Mouse (Mus musculus): ENCODE results near the gene En1. TPM values are rescaled to one million over a fixed set of nuclear protein-coding genes. Genes with fewer than 3 reads are reported as not detected.

En1 gene
- polyA plus RNA-seq, 1 experiment from 2014 or later: not detected

- 2% methylated on average over 32 of the region's 32 CpGs for WGBS (ENCODE audit: insufficient replicate concordance)
- Histone ChIP-seq H3K9me3 (replicated peaks) (no peaks in the 10 kb centered on the region), H3K27me3 (peaks cover 99% of the 10 kb centered on the region)
Observed at GRCm38 (mm10) chr1:120613461-120614306, 11.5 kb downstream of the En1 start.

GRCm38 (mm10) chr1:120614307-120615100, 12.3 kb downstream of the En1 start:
- Histone ChIP-seq H3K9me3 (replicated peaks) (no peaks in the 10 kb centered on the region), H3K9ac (no peak overlapping the region), H3K4me1 (replicated peaks) (no peaks in the 10 kb centered on the region; the same call in 1 of the 2 replicates), H3K4me3 (replicated peaks) (no peak overlapping the region), H3K4me2 (no peak overlapping the region), H3K27ac (replicated peaks) (no peak overlapping the region), H3K27me3 (peaks cover 97% of the 10 kb centered on the region), H3K36me3 (replicated peaks) (no peaks in the 10 kb centered on the region)
- 3% methylated on average over 30 of the region's 30 CpGs for WGBS (ENCODE audit: insufficient replicate concordance)
- no peak for ATAC-seq (ENCODE audit: insufficient read depth)

More at GRCm38 (mm10) chr1:120613461-120614306, 11.5 kb downstream of the En1 start:
- H3K36me3 ChIP-seq (replicated peaks): no peaks in the 10 kb centered on the region
- H3K27ac ChIP-seq (replicated peaks): no peak overlapping the region
- H3K4me2 ChIP-seq: no peak overlapping the region
- no peaks in the 10 kb centered on the region; the same call in 1 of the 2 replicates for H3K4me1 ChIP-seq (replicated peaks)
- H3K4me3 ChIP-seq (replicated peaks): no peak overlapping the region
- no peak overlapping the region for H3K9ac ChIP-seq
- no peak for ATAC-seq (ENCODE audit: insufficient read depth)

GRCm38 (mm10) chr1:120615521-120615920, 13.3 kb downstream of the En1 start:
- Histone ChIP-seq H3K9me3 (replicated peaks) (no peaks in the 10 kb centered on the region), H3K27me3 (peaks cover 96% of the 10 kb centered on the region), H3K27ac (replicated peaks) (no peak overlapping the region), H3K9ac (no peak overlapping the region), H3K4me3 (replicated peaks) (no peak overlapping the region), H3K36me3 (replicated peaks) (no peaks in the 10 kb centered on the region), H3K4me1 (replicated peaks) (no peaks in the 10 kb centered on the region; the same call in 1 of the 2 replicates), H3K4me2 (no peak overlapping the region)
- ATAC-seq (ENCODE audit: insufficient read depth): no peak
- 7% methylated on average over 4 of the region's 4 CpGs for WGBS (ENCODE audit: insufficient replicate concordance)

GRCm38 (mm10) chr1:120615927-120616326, 13.7 kb downstream of the En1 start:
- no peak for ATAC-seq (ENCODE audit: insufficient read depth)
- Histone ChIP-seq H3K27ac (replicated peaks) (no peak overlapping the region), H3K4me1 (replicated peaks) (no peaks in the 10 kb centered on the region; the same call in 1 of the 2 replicates), H3K9ac (no peak overlapping the region), H3K27me3 (peaks cover 92% of the 10 kb centered on the region), H3K9me3 (replicated peaks) (no peaks in the 10 kb centered on the region), H3K4me3 (replicated peaks) (no peak overlapping the region), H3K4me2 (no peak overlapping the region), H3K36me3 (replicated peaks) (no peaks in the 10 kb centered on the region)
- WGBS (ENCODE audit: insufficient replicate concordance): 4% methylated on average over 9 of the region's 9 CpGs

- H3K27ac ChIP-seq (replicated peaks): no peak overlapping the region
- ATAC-seq (ENCODE audit: insufficient read depth): no peak
- H3K4me3 ChIP-seq (replicated peaks): no peak overlapping the region
- no peak overlapping the region for H3K9ac ChIP-seq
- H3K4me1 ChIP-seq (replicated peaks): no peaks in the 10 kb centered on the region
- no peak overlapping the region for H3K4me2 ChIP-seq
- no peaks in the 10 kb centered on the region for H3K36me3 ChIP-seq (replicated peaks)
- H3K9me3 ChIP-seq (replicated peaks): no peaks in the 10 kb centered on the region
- 28% methylated on average over 5 of the region's 5 CpGs for WGBS (ENCODE audit: insufficient replicate concordance)
- peaks cover 53% of the 10 kb centered on the region for H3K27me3 ChIP-seq
Observed at GRCm38 (mm10) chr1:120621383-120621782, 19.2 kb downstream of the En1 start.

GRCm38 (mm10) chr1:120626930-120627621, 24.9 kb downstream of the En1 start:
- Histone ChIP-seq H3K27ac (replicated peaks) (no peak overlapping the region), H3K9me3 (replicated peaks) (no peaks in the 10 kb centered on the region), H3K9ac (no peak overlapping the region), H3K36me3 (replicated peaks) (no peaks in the 10 kb centered on the region), H3K4me1 (replicated peaks) (no peaks in the 10 kb centered on the region), H3K4me2 (no peak overlapping the region), H3K27me3 (peaks cover 12% of the 10 kb centered on the region), H3K4me3 (replicated peaks) (no peak overlapping the region)
- 43% methylated on average over 11 of the region's 11 CpGs for WGBS (ENCODE audit: insufficient replicate concordance)
- no peak for ATAC-seq (ENCODE audit: insufficient read depth)

- Histone ChIP-seq H3K9me3 (replicated peaks) (no peaks in the 10 kb centered on the region), H3K27ac (replicated peaks) (no peak overlapping the region), H3K4me2 (no peak overlapping the region), H3K4me3 (replicated peaks) (no peak overlapping the region), H3K4me1 (replicated peaks) (no peaks in the 10 kb centered on the region), H3K9ac (no peak overlapping the region), H3K36me3 (replicated peaks) (no peaks in the 10 kb centered on the region), H3K27me3 (peaks cover 12% of the 10 kb centered on the region)
- ATAC-seq (ENCODE audit: insufficient read depth): no peak
- 66% methylated on average over 4 of the region's 4 CpGs for WGBS (ENCODE audit: insufficient replicate concordance)
Observed at GRCm38 (mm10) chr1:120627622-120628001, 25.4 kb downstream of the En1 start.

GRCm38 (mm10) chr1:120628821-120629220, 26.6 kb downstream of the En1 start:
- Histone ChIP-seq H3K27me3 (peaks cover 12% of the 10 kb centered on the region), H3K4me2 (no peak overlapping the region), H3K4me3 (replicated peaks) (no peak overlapping the region), H3K27ac (replicated peaks) (no peak overlapping the region), H3K9ac (no peak overlapping the region), H3K9me3 (replicated peaks) (no peaks in the 10 kb centered on the region), H3K36me3 (replicated peaks) (no peaks in the 10 kb centered on the region), H3K4me1 (replicated peaks) (no peaks in the 10 kb centered on the region)
- no peak for ATAC-seq (ENCODE audit: insufficient read depth)
- 40% methylated on average over 9 of the region's 9 CpGs for WGBS (ENCODE audit: insufficient replicate concordance)

- Histone ChIP-seq H3K9me3 (replicated peaks) (no peaks in the 10 kb centered on the region), H3K36me3 (replicated peaks) (no peaks in the 10 kb centered on the region), H3K27ac (replicated peaks) (no peak overlapping the region), H3K4me2 (no peak overlapping the region), H3K9ac (no peak overlapping the region), H3K4me3 (replicated peaks) (no peak overlapping the region), H3K4me1 (replicated peaks) (no peaks in the 10 kb centered on the region), H3K27me3 (no peaks in the 10 kb centered on the region)
- 43% methylated on average over 10 of the region's 10 CpGs for WGBS (ENCODE audit: insufficient replicate concordance)
- no peak for ATAC-seq (ENCODE audit: insufficient read depth)
Observed at GRCm38 (mm10) chr1:120643380-120643779, 41.2 kb downstream of the En1 start.

GRCm38 (mm10) chr1:120643848-120644711, 41.9 kb downstream of the En1 start:
- no peak overlapping the region for H3K4me2 ChIP-seq
- WGBS (ENCODE audit: insufficient replicate concordance): 42% methylated on average over 13 of the region's 13 CpGs
- no peak overlapping the region for H3K9ac ChIP-seq
- H3K4me1 ChIP-seq (replicated peaks): no peaks in the 10 kb centered on the region
- H3K36me3 ChIP-seq (replicated peaks): no peaks in the 10 kb centered on the region
- no peaks in the 10 kb centered on the region for H3K27me3 ChIP-seq
- H3K4me3 ChIP-seq (replicated peaks): no peak overlapping the region
- no peak for ATAC-seq (ENCODE audit: insufficient read depth)
- no peaks in the 10 kb centered on the region for H3K9me3 ChIP-seq (replicated peaks)
- H3K27ac ChIP-seq (replicated peaks): no peak overlapping the region

All from liver, embryonic 15.5 days (tissue).